Comparison of ENCODE assay signal across 8 mouse cellular contexts in the genomic region with DNA sequence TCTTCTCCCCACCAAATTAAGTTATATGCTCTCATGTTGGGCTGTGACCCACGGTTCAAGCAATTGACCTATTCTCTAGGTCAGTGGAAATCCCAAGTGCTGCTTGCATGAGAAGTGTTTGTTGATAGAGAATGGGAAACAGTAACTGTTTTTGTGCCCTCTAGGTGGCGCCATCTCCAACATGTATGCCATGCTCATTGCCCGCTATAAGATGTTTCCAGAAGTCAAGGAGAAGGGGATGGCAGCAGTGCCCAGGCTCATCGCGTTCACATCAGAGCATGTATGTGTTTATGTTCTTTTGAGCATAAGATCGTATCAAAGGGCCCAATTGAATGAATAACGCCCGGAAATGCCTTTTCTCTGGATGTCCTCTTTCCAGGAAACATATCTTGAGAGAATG. TPM values are rescaled to one million over a fixed set of nuclear protein-coding genes. Genes with fewer than 3 reads are reported as not detected.
DNase-seq lines count a peak whose midpoint lies in the region; ATAC-seq lines count a peak whose summit lies in the region.

No protein-coding gene starts in this region.

- intact Hi-C loops in gastrocnemius, postnatal 14 days (cut with DNase I; ENCODE audit: low total_unique reads) = loop anchor here (5.0 kb wide), 1 partner anchor 88 kb away; no protein-coding TSS in a partner anchor
- intact Hi-C loops in gastrocnemius, postnatal 36 days (cut with DNase I) = loop anchor here (5.0 kb wide), 1 partner anchor 88 kb away; no protein-coding TSS in a partner anchor

- DNase-seq in gastrocnemius, postnatal 14 days = peak; percentile 9
- DNase-seq in gastrocnemius, postnatal 36 days = no peak
- peak; percentile 11 for DNase-seq in urinary bladder, postnatal 25 days (ENCODE audit: low spot score)
- DNase-seq in urinary bladder, postnatal 36 days (ENCODE audit: low spot score in 2 of 2) = no peak
- peak; percentile 36 for DNase-seq in thymus, postnatal 25 days
- no peak for DNase-seq in layer of hippocampus, postnatal 25 days (ENCODE audit: extremely low spot score in 1 of 2, low spot score in 1 of 2)
- no peak for DNase-seq in layer of hippocampus, postnatal 14 days (ENCODE audit: low spot score in 2 of 2)

- 0 out of 2 replicates have a peak, but pooled peaks have one; percentile 52 for ATAC-seq in erythroid progenitor cell, adult 5-6 weeks (replicated peaks; ENCODE audit: low FRiP score, poor library complexity, severe bottlenecking)

RNA-seq across cellular contexts. Expression of a gene that starts 12.8 kb away (rescaled TPM):
- not detected for total RNA-seq in gastrocnemius, postnatal 14 days (2021)
- not detected for total RNA-seq in gastrocnemius, postnatal 36 days (2021)
- total RNA-seq in erythroid progenitor cell, adult 5-6 weeks (2015; ENCODE audit: low replicate concordance) = not detected in 2 replicates
- 0.51 TPM in 1 of 2 replicates, not detected in the other for total RNA-seq in erythroid progenitor cell, adult 5-6 weeks (2017; ENCODE audit: low replicate concordance)
- 10 to 100 TPM; 90.0 to 93.0 TPM for total RNA-seq in layer of hippocampus, postnatal 25 days (2021)
- total RNA-seq in layer of hippocampus, postnatal 14 days (2021) = 10 to 100 TPM; 79.7 to 92.5 TPM

Comparison
In these comparisons a context has a peak if more than half of its experiments do, and no peak if none do; other contexts are left out.
1. DNase-seq: peak in gastrocnemius, postnatal 14 days (single experiment), urinary bladder, postnatal 25 days (single experiment) and thymus, postnatal 25 days (single experiment); none in gastrocnemius, postnatal 36 days (0 of 2), urinary bladder, postnatal 36 days (0 of 2), layer of hippocampus, postnatal 25 days (0 of 2) and layer of hippocampus, postnatal 14 days (0 of 2).
2. RNA of a gene that starts 12.8 kb away (total RNA-seq): 90.0 to 93.0 TPM in layer of hippocampus, postnatal 25 days and 79.7 to 92.5 TPM in layer of hippocampus, postnatal 14 days; not detected in gastrocnemius, postnatal 14 days, not detected in gastrocnemius, postnatal 36 days and 0.51 TPM in erythroid progenitor cell, adult 5-6 weeks; every median in the first group is over 10 times any median in the second.